Mouse (Mus musculus): ENCODE measurements around the gene Olfr345. TPM values are rescaled to one million over a fixed set of nuclear protein-coding genes. Genes with fewer than 3 reads are reported as not detected.

The Olfr345 gene
- not detected in 2 replicates for polyA plus RNA-seq (2016; fragmentation: Nextera tagmentation; extraction: Ambion mirVana)

DNA sequence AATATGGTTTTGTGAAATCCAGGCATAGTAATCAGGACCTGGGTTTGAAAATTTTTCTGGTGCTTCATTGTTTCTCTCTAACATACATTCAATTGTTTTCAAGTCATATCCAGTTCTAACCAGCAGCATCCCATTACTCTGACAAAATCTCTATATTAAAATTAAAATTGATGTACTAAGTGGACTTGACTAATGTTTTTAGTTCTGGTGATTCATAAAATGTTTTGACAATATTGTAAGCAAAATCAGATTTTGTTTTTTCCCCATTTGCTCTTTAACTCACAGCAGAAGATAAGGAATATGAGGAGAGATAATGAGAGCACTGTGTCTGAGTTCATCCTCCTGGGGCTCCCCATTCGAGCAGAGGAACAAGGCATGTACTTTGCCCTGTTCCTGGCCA lies at the start of gene Olfr345:
Gene Olfr345 (plus strand): TSS at position 301 of the 400 bp plus-strand sequence.
- Histone ChIP-seq H3K9me3 (replicated peaks) (peaks cover 17% of the 10 kb centered on the region), H3K4me2 (no peak within 1 kb of the TSS), H3K27ac (ENCODE audit: poor library complexity, severe bottlenecking) (no peak within 1 kb of the TSS), H3K4me3 (no peak within 1 kb of the TSS), H3K27me3 (replicated peaks) (no peaks in the 10 kb centered on the region), H3K36me3 (no peaks in the 10 kb centered on the region), H3K4me1 (replicated peaks) (no peaks in the 10 kb centered on the region), H3K9ac (no peak within 1 kb of the TSS)
- ATAC-seq (ENCODE audit: insufficient number of reproducible peaks, low FRiP score), result no peak
- WGBS, result 65% methylated on average over 1 of the region's 1 CpGs

DNA sequence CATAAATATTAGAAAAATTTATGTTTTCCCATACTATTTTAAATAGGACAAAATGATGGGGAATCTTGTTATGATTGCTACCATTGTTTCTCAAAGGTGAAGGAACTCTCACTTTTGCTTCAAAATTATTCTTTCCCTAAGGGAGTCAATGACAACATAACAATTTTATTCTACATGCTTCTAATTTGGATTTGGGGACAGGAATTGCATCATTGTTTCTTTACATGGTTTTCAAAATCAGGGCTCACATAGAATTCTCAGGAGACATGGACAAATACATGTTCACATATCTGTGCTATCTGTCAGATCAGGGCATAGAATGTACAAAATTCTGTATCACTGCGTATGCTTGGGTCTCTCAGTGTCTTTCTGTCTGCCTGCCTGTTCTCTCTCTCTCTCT lies 45.6 kb downstream of the Olfr345 start, which contains the start of gene Olfr346:
Gene Olfr346 (plus strand): TSS at position 301 of the 400 bp plus-strand sequence.
- Histone ChIP-seq H3K9me3 (replicated peaks) (peaks cover 13% of the 10 kb centered on the region), H3K36me3 (no peaks in the 10 kb centered on the region), H3K27ac (ENCODE audit: poor library complexity, severe bottlenecking) (no peak within 1 kb of the TSS), H3K27me3 (replicated peaks) (no peaks in the 10 kb centered on the region), H3K4me1 (replicated peaks) (no peaks in the 10 kb centered on the region), H3K9ac (no peak within 1 kb of the TSS), H3K4me2 (no peak within 1 kb of the TSS), H3K4me3 (no peak within 1 kb of the TSS)
- no peak for ATAC-seq (ENCODE audit: insufficient number of reproducible peaks, low FRiP score)
- WGBS, result 70% methylated on average over 1 of the region's 1 CpGs

Other genes with a start within 250 kb of the Olfr345 start
- gene Olfr339, start 221.1 kb upstream of the Olfr345 start, polyA plus RNA-seq (2016; fragmentation: Nextera tagmentation; extraction: Ambion mirVana), result not detected in 2 replicates
- not detected in 2 replicates for gene Olfr340, start 187.5 kb upstream of the Olfr345 start, polyA plus RNA-seq (2016; fragmentation: Nextera tagmentation; extraction: Ambion mirVana)
- gene Olfr341, start 157.6 kb upstream of the Olfr345 start, polyA plus RNA-seq (2016; fragmentation: Nextera tagmentation; extraction: Ambion mirVana), result not detected in 2 replicates
- gene Olfr342, start 115.0 kb upstream of the Olfr345 start, polyA plus RNA-seq (2016; fragmentation: Nextera tagmentation; extraction: Ambion mirVana), result not detected in 2 replicates
- not detected in 2 replicates for gene Olfr344, start 73.4 kb upstream of the Olfr345 start, polyA plus RNA-seq (2016; fragmentation: Nextera tagmentation; extraction: Ambion mirVana)
- gene Olfr346, start 45.7 kb downstream of the Olfr345 start, polyA plus RNA-seq (2016; fragmentation: Nextera tagmentation; extraction: Ambion mirVana), result not detected in 2 replicates
- gene Olfr347, start 91.9 kb downstream of the Olfr345 start, polyA plus RNA-seq (2016; fragmentation: Nextera tagmentation; extraction: Ambion mirVana), result not detected in 2 replicates
- gene Olfr348, start 144.2 kb downstream of the Olfr345 start, polyA plus RNA-seq (2016; fragmentation: Nextera tagmentation; extraction: Ambion mirVana), result not detected in 2 replicates
- gene Olfr50, start 150.5 kb downstream of the Olfr345 start, polyA plus RNA-seq (2016; fragmentation: Nextera tagmentation; extraction: Ambion mirVana), result not detected in 2 replicates
- gene Olfr3, start 177.0 kb downstream of the Olfr345 start, polyA plus RNA-seq (2016; fragmentation: Nextera tagmentation; extraction: Ambion mirVana), result not detected in 2 replicates
- not detected in 2 replicates for gene Olfr350, start 206.3 kb downstream of the Olfr345 start, polyA plus RNA-seq (2016; fragmentation: Nextera tagmentation; extraction: Ambion mirVana)
- not detected in 2 replicates for gene Olfr351, start 222.6 kb downstream of the Olfr345 start, polyA plus RNA-seq (2016; fragmentation: Nextera tagmentation; extraction: Ambion mirVana)
- gene Olfr352, start 228.4 kb downstream of the Olfr345 start, polyA plus RNA-seq (2016; fragmentation: Nextera tagmentation; extraction: Ambion mirVana), result not detected in 2 replicates

Data from heart, embryonic 12.5 days (tissue).